Mouse (Mus musculus): Measurements from ENCODE around the gene Mcm3.
"Not testable (repeated sequence)": the region's sequence is repeated elsewhere in the genome, so short reads cannot be mapped to it uniquely, and the experiment has no call there.

Gene Mcm3

GRCm38 (mm10) chr1:20801682-20802390 is 18.3 kb downstream of the Mcm3 start:
- DNase-seq (ENCODE audit: low spot score in 2 of 2): peak in 1 of 2 experiments; percentile 25

DNA sequence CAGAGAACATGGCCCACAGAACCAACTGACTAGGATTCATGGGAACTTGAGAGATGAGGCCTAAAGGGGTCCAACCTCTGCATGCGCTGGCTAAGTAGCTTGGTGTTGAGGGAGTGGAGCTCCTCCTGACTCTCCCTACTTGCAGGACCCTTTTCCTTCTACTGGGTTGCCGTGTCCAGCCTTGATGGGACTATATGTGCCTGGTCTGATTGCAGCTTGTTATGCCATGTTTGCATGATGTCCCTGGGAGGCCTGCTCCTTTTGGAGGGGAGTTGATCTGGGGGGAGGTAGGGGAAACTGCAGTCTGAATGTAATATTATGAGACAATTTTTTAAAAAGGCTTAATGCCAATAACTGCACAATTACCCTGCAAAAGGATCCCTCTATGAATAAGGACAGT is 18.8 kb downstream of the Mcm3 start:
- DNase-seq (ENCODE audit: low spot score in 2 of 2): no peak

DNA sequence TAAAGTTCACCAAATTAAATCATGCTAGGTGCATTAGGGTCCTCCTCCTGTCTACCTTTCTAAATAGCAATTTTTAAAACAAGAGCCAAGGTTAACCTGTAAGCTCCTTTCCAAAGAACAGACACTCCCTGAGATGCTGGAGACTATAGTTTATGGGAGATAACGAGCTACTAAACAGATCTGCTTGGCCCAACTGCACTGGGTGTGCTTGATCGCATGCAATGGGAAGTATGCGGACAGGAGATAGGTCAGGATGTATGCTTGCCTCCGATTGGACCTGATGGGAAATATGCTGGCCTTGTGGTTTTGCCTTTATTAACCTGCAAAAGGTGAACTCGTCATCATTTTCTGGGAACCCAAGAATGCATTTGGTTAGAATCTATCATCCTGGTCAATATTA is 24.9 kb downstream of the Mcm3 start:
- no peak for DNase-seq (ENCODE audit: low spot score in 2 of 2)

- no peak for DNase-seq (ENCODE audit: low spot score in 2 of 2)
Observed at GRCm38 (mm10) chr1:20794760-20795159, 25.4 kb downstream of the Mcm3 start.

- DNase-seq (ENCODE audit: low spot score in 2 of 2): no peak
Observed at GRCm38 (mm10) chr1:20791414-20791813, 28.7 kb downstream of the Mcm3 start.

DNA sequence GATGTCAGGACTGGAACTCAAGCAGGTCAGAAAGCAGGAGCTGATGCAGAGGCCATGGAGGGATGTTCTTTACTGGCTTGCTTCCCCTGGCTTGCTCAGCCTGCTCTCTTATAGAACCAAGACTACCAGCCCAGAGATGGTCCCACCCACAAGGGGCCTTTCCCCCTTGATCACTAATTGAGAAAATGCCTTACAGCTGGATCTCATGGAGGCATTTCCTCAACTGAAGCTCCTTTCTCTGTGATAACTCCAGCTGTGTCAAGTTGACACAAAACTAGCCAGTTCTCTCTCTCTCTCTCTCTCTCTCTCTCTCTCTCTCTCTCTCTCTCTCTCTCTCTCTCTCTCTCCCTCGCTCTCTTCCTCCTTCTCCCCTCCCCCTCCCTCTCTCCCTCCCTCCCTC is 29.6 kb downstream of the Mcm3 start, which contains the start of gene Il17f:
Gene Il17f, minus strand, starts transcription at position 101 of the 400 bp plus-strand sequence.
- DNase-seq (ENCODE audit: low spot score in 2 of 2): not testable (repeated sequence)

GRCm38 (mm10) chr1:20788419-20788818 is 31.7 kb downstream of the Mcm3 start:
- DNase-seq (ENCODE audit: low spot score in 2 of 2): no peak

- no peak for DNase-seq (ENCODE audit: low spot score in 2 of 2)
Observed at GRCm38 (mm10) chr1:20787046-20787445, 33.1 kb downstream of the Mcm3 start.

DNA sequence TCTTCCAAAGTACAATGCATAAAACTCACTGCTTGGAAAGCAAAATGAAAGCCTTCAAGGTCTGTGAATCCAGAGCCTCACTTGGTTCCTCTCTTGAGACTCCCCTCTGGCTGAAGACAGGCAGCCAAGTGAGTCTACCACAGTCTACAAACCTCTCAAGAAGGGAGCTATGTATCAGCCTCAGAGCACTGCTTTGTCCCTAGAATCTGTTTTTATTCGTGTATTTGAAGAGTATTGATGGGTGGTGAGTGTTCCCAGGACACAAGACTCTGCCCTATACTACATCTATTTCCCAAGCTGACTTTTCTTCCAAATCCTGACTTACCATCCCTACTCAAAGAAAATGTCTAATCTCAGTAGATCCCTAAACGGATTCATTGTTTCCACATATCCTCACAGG is 41.7 kb downstream of the Mcm3 start:
- no peak for DNase-seq (ENCODE audit: low spot score in 2 of 2)

- not testable (repeated sequence) for DNase-seq (ENCODE audit: low spot score in 2 of 2)
Observed at GRCm38 (mm10) chr1:20774026-20774730, 45.9 kb downstream of the Mcm3 start.

- DNase-seq (ENCODE audit: low spot score in 2 of 2): no peak
Observed at GRCm38 (mm10) chr1:20766526-20766925, 53.6 kb downstream of the Mcm3 start.

DNA sequence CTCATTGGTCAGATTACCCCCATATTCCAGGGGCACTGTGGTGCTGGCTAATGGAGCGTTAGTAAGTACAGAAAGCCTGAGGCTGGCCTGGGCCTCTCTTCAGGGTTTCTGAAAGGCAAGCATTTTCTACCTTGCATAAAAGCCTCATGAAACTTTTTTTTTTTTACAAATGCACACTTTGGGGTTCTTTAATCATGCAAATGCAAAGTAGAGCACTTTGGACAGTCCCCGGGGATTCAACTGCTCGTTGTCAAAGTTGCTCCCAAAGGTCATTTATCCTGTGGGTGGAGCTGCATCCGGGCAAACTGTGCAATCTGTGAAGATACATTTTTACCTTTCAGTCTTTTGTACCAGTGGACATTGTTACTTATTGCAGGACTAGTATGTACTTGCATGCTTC is 58.7 kb downstream of the Mcm3 start:
- no peak for DNase-seq (ENCODE audit: low spot score in 2 of 2)

DNA sequence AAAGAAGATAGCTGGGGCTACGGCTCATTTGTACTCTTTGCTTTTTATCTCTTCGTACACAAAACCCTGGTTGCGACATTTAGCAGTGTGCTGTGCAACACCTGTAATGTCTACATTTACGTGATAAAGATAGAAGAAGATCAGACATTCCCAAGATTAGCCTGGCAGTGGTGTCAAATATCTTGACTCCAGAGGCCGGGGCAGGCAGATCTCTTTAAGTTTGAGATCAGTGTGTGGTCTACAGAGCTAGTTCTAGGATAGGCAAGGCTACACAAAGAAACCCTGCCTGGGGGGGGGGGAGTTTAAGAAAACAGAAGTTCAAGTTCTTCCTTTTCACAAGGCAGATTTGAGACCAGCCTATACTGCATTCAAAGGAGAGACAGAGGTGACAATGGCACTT is 59.8 kb downstream of the Mcm3 start:
- no peak for DNase-seq (ENCODE audit: low spot score in 2 of 2)

- peak in 1 of 2 experiments; percentile 23 for DNase-seq (ENCODE audit: low spot score in 2 of 2)
Observed at GRCm38 (mm10) chr1:20759799-20760198, 60.3 kb downstream of the Mcm3 start.

- no peak for DNase-seq (ENCODE audit: low spot score in 2 of 2)
Observed at GRCm38 (mm10) chr1:20757586-20757985, 62.5 kb downstream of the Mcm3 start.

- no peak for DNase-seq (ENCODE audit: low spot score in 2 of 2)
Observed at GRCm38 (mm10) chr1:20754439-20754838, 65.7 kb downstream of the Mcm3 start.
